ENCODE assay signal across 8 mouse cellular contexts in genomic region chr3:57576056-57576824, GRCm38 (mm10). TPM values are rescaled to one million over a fixed set of nuclear protein-coding genes. Genes with fewer than 3 reads are reported as not detected.
DNase-seq lines count a peak whose midpoint lies in the region; ATAC-seq and TF ChIP-seq lines count a peak whose summit lies in the region.

No protein-coding gene starts in this region.

- H3K4me1 ChIP-seq in hindbrain, postnatal 0 days (ENCODE audit: insufficient read depth, low read length): 0 out of 2 replicates have a peak, but pooled peaks cover 2% of the 10 kb centered on the region
- H3K4me1 ChIP-seq in liver, embryonic 11.5 days (replicated peaks; ENCODE audit: control insufficient read depth, insufficient read depth, low read length): peaks cover 3% of the 10 kb centered on the region
- peaks cover 6% of the 10 kb centered on the region; the same call in 1 of the 2 replicates for H3K4me1 ChIP-seq in neural tube, embryonic 11.5 days (ENCODE audit: control insufficient read depth, insufficient read depth, low read length)

- H3K27me3 ChIP-seq in hindbrain, postnatal 0 days (ENCODE audit: insufficient read depth, low read length): no peaks in the 10 kb centered on the region
- peaks cover 3% of the 10 kb centered on the region; the same call in 1 of the 2 replicates for H3K27me3 ChIP-seq in liver, embryonic 11.5 days (replicated peaks; ENCODE audit: control insufficient read depth, insufficient read depth, low read length)
- no peaks in the 10 kb centered on the region for H3K27me3 ChIP-seq in neural tube, embryonic 11.5 days (ENCODE audit: control insufficient read depth, insufficient read depth, low read length)

- H3K36me3 ChIP-seq in hindbrain, postnatal 0 days (ENCODE audit: insufficient read depth, low read length): no peaks in the 10 kb centered on the region
- no peaks in the 10 kb centered on the region for H3K36me3 ChIP-seq in liver, embryonic 11.5 days (ENCODE audit: control insufficient read depth, insufficient read depth, low read length)
- no peaks in the 10 kb centered on the region for H3K36me3 ChIP-seq in neural tube, embryonic 11.5 days (ENCODE audit: control insufficient read depth, insufficient read depth, low read length)

- DNase-seq in layer of hippocampus, adult 11-12 months (ENCODE audit: low spot score): peak; percentile 10
- DNase-seq in layer of hippocampus, adult 9-10 months (ENCODE audit: low spot score): no peak
- peak; percentile 45 to 53 for DNase-seq in gastrocnemius, adult 8-10 months (ENCODE audit: low spot score in 2 of 2)
- DNase-seq in hindbrain, postnatal 0 days (ENCODE audit: low spot score): peak; percentile 56
- DNase-seq in liver, embryonic 11.5 days (ENCODE audit: low spot score): no peak
- peak; percentile 73 for DNase-seq in neural tube, embryonic 11.5 days (ENCODE audit: low spot score)
- DNase-seq in urinary bladder, postnatal 36 days (ENCODE audit: low spot score in 2 of 2): peak; percentile 60 to 74

- TF ChIP-seq CTCF in hindbrain, postnatal 0 days (IDR thresholded peaks at IDR 0.05; ENCODE audit: low read depth): peak; percentile 53

- peak overlapping the region; percentile 97 for H3K4me2 ChIP-seq in hindbrain, postnatal 0 days (ENCODE audit: low read depth, low read length)
- H3K4me2 ChIP-seq in liver, embryonic 11.5 days: peak overlapping the region; percentile 91
- peak overlapping the region; percentile 85 for H3K4me2 ChIP-seq in neural tube, embryonic 11.5 days (ENCODE audit: low read depth)

- WGBS in hindbrain, postnatal 0 days: under 1% methylated on average over 35 of the region's 35 CpGs
- WGBS in liver, embryonic 11.5 days: 2% methylated on average over 35 of the region's 35 CpGs
- WGBS in neural tube, embryonic 11.5 days: 0% methylated on average over 35 of the region's 35 CpGs

- peak overlapping the region; percentile 80 for H3K27ac ChIP-seq in hindbrain, postnatal 0 days
- peak overlapping the region; percentile 60 for H3K27ac ChIP-seq in liver, embryonic 11.5 days (ENCODE audit: low read depth, low read length)
- peak overlapping the region; percentile 83 for H3K27ac ChIP-seq in neural tube, embryonic 11.5 days (ENCODE audit: low read depth, low read length)

- H3K4me3 ChIP-seq in hindbrain, postnatal 0 days (ENCODE audit: low read length): peak overlapping the region; percentile 63
- peak overlapping the region; percentile 75 for H3K4me3 ChIP-seq in liver, embryonic 11.5 days (ENCODE audit: low read depth, low read length)
- H3K4me3 ChIP-seq in neural tube, embryonic 11.5 days (ENCODE audit: low read depth, low read length): peak overlapping the region; percentile 84

- no peaks in the 10 kb centered on the region for H3K9me3 ChIP-seq in hindbrain, postnatal 0 days (ENCODE audit: low read length)
- no peaks in the 10 kb centered on the region for H3K9me3 ChIP-seq in liver, embryonic 11.5 days (ENCODE audit: control insufficient read depth, low read length)
- no peaks in the 10 kb centered on the region for H3K9me3 ChIP-seq in neural tube, embryonic 11.5 days (ENCODE audit: control insufficient read depth, low read length)

- H3K9ac ChIP-seq in hindbrain, postnatal 0 days (replicated peaks; ENCODE audit: low read length): peak overlapping the region; percentile 53
- H3K9ac ChIP-seq in liver, embryonic 11.5 days (ENCODE audit: low read depth, low read length): peak overlapping the region; percentile 57; the same call in 1 of the 2 replicates
- peak overlapping the region; percentile 78 for H3K9ac ChIP-seq in neural tube, embryonic 11.5 days (ENCODE audit: low read length)

- peak; percentile 57 for ATAC-seq in common myeloid progenitor, adult 5-6 weeks (replicated peaks; ENCODE audit: low read depth, poor library complexity, severe bottlenecking)
- ATAC-seq in hindbrain, postnatal 0 days: peak; percentile 31
- peak; percentile 61 for ATAC-seq in liver, embryonic 11.5 days (replicated peaks; ENCODE audit: low FRiP score)
- peak; percentile 57; the same call in 1 of the 2 replicates for ATAC-seq in neural tube, embryonic 11.5 days (ENCODE audit: insufficient read depth, low FRiP score, low TSS enrichment)

RNA-seq across cellular contexts. Expression of gene Wwtr1, which starts 0.5 kb away (rescaled TPM):
- total RNA-seq in common myeloid progenitor, adult 5-6 weeks (2017): 0.19 TPM in 1 of 2 replicates, not detected in the other
- total RNA-seq in gastrocnemius, adult 8-10 months (2022): 10 to 100 TPM; 18.0 to 26.9 (median 22.4) TPM
- 33.1 and 34.1 TPM in 2 replicates for total RNA-seq in hindbrain, postnatal 0 days (2014; rRNA removed)
- 10.3 and 11.1 TPM in 2 replicates for polyA plus RNA-seq in hindbrain, postnatal 0 days (2015; fragmentation: Nextera tagmentation; extraction: Ambion mirVana)
- 3.9 and 5.1 TPM in 2 replicates for polyA plus RNA-seq in liver, embryonic 11.5 days (2014; fragmentation: Nextera tagmentation; extraction: Ambion mirVana)
- polyA plus RNA-seq in neural tube, embryonic 11.5 days (2014; fragmentation: Nextera tagmentation; extraction: Ambion mirVana): 11.9 and 12.5 TPM in 2 replicates

Comparison
In these comparisons a context has a peak if more than half of its experiments do, and no peak if none do; other contexts are left out.
1. DNase-seq: peak in layer of hippocampus, adult 11-12 months (single experiment), gastrocnemius, adult 8-10 months (2 of 2), hindbrain, postnatal 0 days (single experiment), neural tube, embryonic 11.5 days (single experiment) and urinary bladder, postnatal 36 days (2 of 2); none in layer of hippocampus, adult 9-10 months (single experiment) and liver, embryonic 11.5 days (single experiment).
2. RNA of gene Wwtr1, which starts 0.5 kb away (total RNA-seq): 33.1 to 34.1 TPM in hindbrain, postnatal 0 days and 18.0 to 26.9 TPM in gastrocnemius, adult 8-10 months; 0.19 TPM in common myeloid progenitor, adult 5-6 weeks; every median in the first group is over 10 times any median in the second.
3. Peak in every context shown above with its lines, with median percentiles within 50 percentile points of each other: ATAC-seq, H3K27ac ChIP-seq, H3K4me2 ChIP-seq, H3K4me3 ChIP-seq and H3K9ac ChIP-seq.